Mouse (Mus musculus) thymus, postnatal 14 days (tissue): ENCODE data around the gene Olfr153.
"Not testable (repeated sequence)": the region's sequence is repeated elsewhere in the genome, so short reads cannot be mapped to it uniquely, and the experiment has no call there.

ENCODE experiments used
- DNase-seq: peaks from one replicate; pipeline ENCODE4 v3.0.0; 2021

Olfr153 gene

GRCm38 (mm10) chr2:87531496-87531895 is at the start of gene Olfr153:
Gene Olfr153, plus strand, starts transcription at chr2:87531796.
- no peak for DNase-seq

GRCm38 (mm10) chr2:87482276-87482675 is 49.3 kb upstream of the Olfr153 start:
- no peak for DNase-seq

DNA sequence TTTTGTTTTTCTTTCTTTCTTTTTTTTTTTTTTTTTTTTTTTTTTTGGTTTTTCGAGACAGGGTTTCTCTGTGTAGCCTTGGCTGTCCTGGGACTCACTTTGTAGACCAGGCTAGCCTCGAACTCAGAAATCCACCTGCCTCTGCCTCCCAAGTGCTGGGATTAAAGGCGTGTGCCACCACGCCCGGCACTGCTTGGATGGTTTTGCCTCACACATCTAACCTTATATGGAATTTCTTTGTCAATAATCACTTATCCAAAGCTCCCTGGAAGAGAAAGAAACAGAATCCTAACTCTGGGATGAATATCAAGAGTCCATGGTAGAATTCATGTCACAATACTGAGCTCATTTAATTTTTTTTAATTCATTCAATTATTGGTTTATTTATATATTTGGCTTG is 34.6 kb upstream of the Olfr153 start, which contains the start of gene Pramel7:
TSS of gene Pramel7 (minus strand) at position 101 of the 400 bp plus-strand sequence.
- not testable (repeated sequence) for DNase-seq

- DNase-seq: no peak
These were observed 25.3 kb upstream of the Olfr153 start, which contains the start of gene Pramel6 for GRCm38 (mm10) chr2:87506265-87506664. Gene Pramel6, plus strand, starts transcription at chr2:87506565.

- no peak for DNase-seq
These were observed 16.6 kb upstream of the Olfr153 start for GRCm38 (mm10) chr2:87515046-87515445.

DNA sequence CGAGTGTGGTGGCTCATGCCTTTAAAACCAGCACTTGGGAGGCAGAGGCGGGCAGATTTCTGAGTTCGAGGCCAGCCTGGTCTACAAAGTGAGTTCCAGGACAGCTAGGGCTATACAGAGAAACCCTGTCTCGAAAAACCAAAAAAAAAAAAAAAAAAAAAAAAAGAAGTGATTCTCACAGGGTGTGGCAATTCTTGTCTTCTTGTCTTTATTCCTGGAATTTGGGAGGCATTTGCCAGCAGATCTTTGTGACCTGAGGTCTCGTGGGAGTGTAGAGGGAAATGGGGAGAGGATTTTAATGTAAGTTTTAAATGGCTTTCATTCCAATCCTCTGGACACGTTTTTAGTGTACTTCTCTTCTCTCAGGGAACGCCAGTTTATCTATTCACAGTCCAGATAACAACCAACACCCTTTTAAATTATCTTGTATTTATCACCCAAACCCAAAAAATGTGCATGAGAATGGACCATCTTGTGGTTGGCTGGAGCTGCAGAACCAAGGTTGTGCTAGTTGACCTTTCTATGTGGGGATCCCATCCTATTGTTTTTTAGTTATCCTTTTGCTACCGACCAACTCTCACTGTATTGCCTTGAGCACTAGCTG is 16.0 kb upstream of the Olfr153 start:
- DNase-seq: no peak

- no peak for DNase-seq
These were observed 15.0 kb upstream of the Olfr153 start for GRCm38 (mm10) chr2:87516581-87516980.

GRCm38 (mm10) chr2:87520651-87521050 is 10.9 kb upstream of the Olfr153 start:
- DNase-seq: no peak

- DNase-seq: not testable (repeated sequence)
These were observed 5.5 kb upstream of the Olfr153 start for GRCm38 (mm10) chr2:87525899-87526616.

GRCm38 (mm10) chr2:87534826-87535225 is 3.2 kb downstream of the Olfr153 start:
- DNase-seq: no peak

DNA sequence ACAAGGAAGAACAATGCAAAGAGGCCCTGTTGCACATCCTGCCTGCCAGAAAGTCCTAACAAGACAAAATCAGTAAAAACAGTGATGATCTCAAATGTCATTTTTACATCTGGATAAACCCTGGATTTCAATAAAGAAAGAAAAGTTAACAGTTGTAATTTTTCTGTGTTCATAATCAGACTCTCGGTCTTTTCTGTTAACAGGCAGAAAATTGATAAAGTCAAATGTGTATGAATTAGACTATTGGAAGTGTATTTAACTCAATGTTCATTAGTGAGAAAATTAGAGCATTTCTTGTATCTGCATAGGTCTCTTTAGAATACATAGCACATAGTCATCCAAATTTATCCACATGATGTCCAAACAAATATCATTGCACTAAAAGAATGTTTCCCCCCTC is 13.8 kb downstream of the Olfr153 start, which contains the start of gene Olfr1128:
TSS of gene Olfr1128 (minus strand) at position 101 of the 400 bp plus-strand sequence.
- no peak for DNase-seq

- DNase-seq: not testable (repeated sequence)
These were observed 42.0 kb downstream of the Olfr153 start, which contains the start of gene Olfr1129 for GRCm38 (mm10) chr2:87573602-87574001. Gene Olfr1129, plus strand, starts transcription at chr2:87573902.
